Mouse (Mus musculus) lung, postnatal 0 days (tissue): ENCODE results near the gene H2afy. TPM values are rescaled to one million over a fixed set of nuclear protein-coding genes. Genes with fewer than 3 reads are reported as not detected.

Experiments used
- ATAC-seq: fragments of 200-750 bp; cut with Nextera tagmentation; 2 replicates; pipeline ENCODE4 v1.8.0; 2017; ENCODE audit warnings: moderate library complexity
- DNase-seq: peaks from one replicate; pipeline ENCODE4 v3.0.0-alpha.2; 2016; ENCODE audit warnings: low spot score
- H3K27ac ChIP-seq: fragments of 300-500 bp; sonication (generic); 2 replicates; pipeline ENCODE4 v1.5.1; 2014; ENCODE audit warnings: antibody characterized with exemption, mild to moderate bottlenecking, low read length, mixed read lengths
- H3K27me3 ChIP-seq: fragments of 300-500 bp; sonication (generic); replicated peaks from 2 replicates; pipeline ENCODE4 v1.6.1; 2014; ENCODE audit warnings: low read length, mixed read lengths; ENCODE audit not compliant: insufficient read depth
- H3K36me3 ChIP-seq: fragments of 300-500 bp; sonication (generic); 2 replicates; pipeline ENCODE4 v1.6.1; 2014; ENCODE audit warnings: low read length, mixed read lengths; ENCODE audit not compliant: insufficient read depth
- H3K4me1 ChIP-seq: fragments of 300-500 bp; sonication (generic); 2 replicates; pipeline ENCODE4 v1.6.1; 2014; ENCODE audit warnings: antibody characterized with exemption, low read depth, low read length, mixed read lengths; ENCODE audit not compliant: insufficient read depth
- H3K4me2 ChIP-seq: fragments of 300-500 bp; sonication (generic); replicated peaks from 2 replicates; pipeline ENCODE4 v1.6.1; 2014; ENCODE audit warnings: low read depth, mild to moderate bottlenecking, low read length, moderate library complexity, mixed read lengths
- H3K4me3 ChIP-seq: fragments of 300-500 bp; sonication (generic); 2 replicates; pipeline ENCODE4 v1.5.1; 2014; ENCODE audit warnings: low read depth, low read length
- H3K9ac ChIP-seq: fragments of 300-500 bp; sonication (generic); replicated peaks from 2 replicates; pipeline ENCODE4 v1.6.1; 2014; ENCODE audit warnings: low read depth, mild to moderate bottlenecking
- H3K9me3 ChIP-seq: fragments of 300-500 bp; sonication (generic); 2 replicates; pipeline ENCODE4 v1.6.1; 2016; ENCODE audit warnings: low read length, mixed read lengths
- CTCF ChIP-seq: IDR thresholded peaks from 2 replicates; pipeline ENCODE4 v1.5.1; 2016; ENCODE audit warnings: antibody characterized with exemption, mild to moderate bottlenecking
- EP300 ChIP-seq: IDR thresholded peaks from 2 replicates; pipeline ENCODE4 v1.6.1; 2016; ENCODE audit warnings: antibody characterized with exemption, mild to moderate bottlenecking, control low read depth
- WGBS: fragments of 180-500 bp; shearing (Covaris S2); extraction: QIAGEN DNeasy Blood & Tissue Kit; methylation state at CpG from one replicate; pipeline ENCODE4 v1.1.7; 2014; 5-methylcytosine and 5-hydroxymethylcytosine counted together
- polyA plus RNA-seq: library from polyadenylated mRNA; unstranded; fragments of >200 nt; fragmentation: Nextera tagmentation; extraction: Ambion mirVana; gene quantifications from 2 replicates; pipeline ENCODE4 v1.2.1, GENCODE M21; 2015

H2afy gene
- polyA plus RNA-seq, 1 experiment from 2014 or later: 126 TPM

GRCm38 (mm10) chr13:56163751-56164150 lies 27.6 kb upstream of the H2afy start:
- ATAC-seq (peak; percentile 74), DNase-seq (peak; percentile 72)
- H3K27me3 ChIP-seq: no peaks in the 10 kb centered on the region
- no peaks in the 10 kb centered on the region for H3K9me3 ChIP-seq
- no peak overlapping the region for H3K4me3 ChIP-seq
- TF ChIP-seq CTCF (no peak), EP300 (peak; percentile 11; the same call in 1 of the 2 replicates)
- H3K4me1 ChIP-seq: no peaks in the 10 kb centered on the region; the same call in 1 of the 2 replicates
- H3K9ac ChIP-seq: no peak overlapping the region
- H3K36me3 ChIP-seq: no peaks in the 10 kb centered on the region
- 28% methylated on average over 6 of the region's 6 CpGs for WGBS
- H3K27ac ChIP-seq: no peak overlapping the region
- no peak overlapping the region for H3K4me2 ChIP-seq

- no peaks in the 10 kb centered on the region for H3K36me3 ChIP-seq
- no peak overlapping the region for H3K4me2 ChIP-seq
- H3K27ac ChIP-seq: no peak overlapping the region
- H3K4me3 ChIP-seq: no peak overlapping the region
- 62% methylated on average over 6 of the region's 6 CpGs for WGBS
- TF ChIP-seq CTCF (no peak), EP300 (no peak)
- H3K9me3 ChIP-seq: no peaks in the 10 kb centered on the region
- H3K27me3 ChIP-seq: no peaks in the 10 kb centered on the region
- H3K9ac ChIP-seq: no peak overlapping the region
- no peak for ATAC-seq
- DNase-seq: no peak
- no peaks in the 10 kb centered on the region; the same call in 1 of the 2 replicates for H3K4me1 ChIP-seq
Measured at GRCm38 (mm10) chr13:56162859-56163258, 26.7 kb upstream of the H2afy start.

DNA sequence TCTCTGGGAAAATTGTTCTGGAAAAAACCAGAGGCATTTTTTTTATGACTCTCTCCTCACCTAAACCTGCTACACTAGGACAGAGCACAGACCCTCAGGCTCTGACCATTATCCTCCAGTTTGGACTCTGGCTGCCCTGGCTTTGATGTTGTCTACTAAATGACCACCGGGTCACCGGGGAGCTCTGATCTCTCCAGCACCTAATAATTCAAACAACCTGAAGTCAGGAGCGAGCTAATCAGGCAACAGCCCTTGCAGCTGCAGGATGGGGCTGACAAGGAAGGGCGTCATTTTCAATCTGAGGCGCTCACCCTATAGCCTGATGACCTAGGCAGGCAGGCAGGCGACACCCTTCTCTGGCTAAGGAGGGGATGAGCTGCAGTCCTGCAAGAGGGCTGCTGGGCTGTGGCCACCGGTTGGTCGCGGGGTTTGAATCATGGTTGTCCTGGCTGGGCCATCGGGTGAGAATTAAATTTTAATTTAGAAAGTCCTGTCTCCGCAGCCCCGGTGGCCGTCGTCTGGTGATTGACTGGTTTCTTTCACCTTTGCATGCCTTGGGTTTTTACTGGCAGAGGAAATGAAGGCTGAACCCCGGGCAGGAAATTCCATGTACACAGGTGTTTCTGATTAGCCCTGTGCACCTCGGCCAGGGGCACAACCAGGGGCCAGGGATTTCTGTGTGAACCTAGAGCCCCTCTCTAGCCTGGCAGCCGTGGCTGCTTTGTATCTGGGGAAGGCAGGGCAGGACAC lies 23.6 kb upstream of the H2afy start:
- no peaks in the 10 kb centered on the region; the same call in 1 of the 2 replicates for H3K4me1 ChIP-seq
- ATAC-seq: no peak
- no peaks in the 10 kb centered on the region for H3K9me3 ChIP-seq
- no peak for TF ChIP-seq CTCF
- TF ChIP-seq EP300: no peak
- H3K9ac ChIP-seq: no peak overlapping the region
- WGBS: 17% methylated on average over 17 of the region's 17 CpGs
- no peak overlapping the region for H3K27ac ChIP-seq
- no peaks in the 10 kb centered on the region for H3K27me3 ChIP-seq
- DNase-seq: no peak
- no peak overlapping the region for H3K4me2 ChIP-seq
- H3K4me3 ChIP-seq: no peak overlapping the region
- no peaks in the 10 kb centered on the region for H3K36me3 ChIP-seq

- Histone ChIP-seq H3K4me2 (no peak overlapping the region), H3K27me3 (no peaks in the 10 kb centered on the region), H3K36me3 (no peaks in the 10 kb centered on the region), H3K4me3 (no peak overlapping the region), H3K9me3 (no peaks in the 10 kb centered on the region), H3K4me1 (no peaks in the 10 kb centered on the region; the same call in 1 of the 2 replicates), H3K9ac (no peak overlapping the region), H3K27ac (no peak overlapping the region)
- peak; percentile 46 for ATAC-seq
- TF ChIP-seq CTCF: no peak
- no peak for TF ChIP-seq EP300
- WGBS: 27% methylated on average over 14 of the region's 14 CpGs
- peak; percentile 39 for DNase-seq
Measured at GRCm38 (mm10) chr13:56159016-56159601, 22.9 kb upstream of the H2afy start.

- 54% methylated on average over 7 of the region's 7 CpGs for WGBS
- no peak overlapping the region for H3K4me2 ChIP-seq
- H3K27me3 ChIP-seq: no peaks in the 10 kb centered on the region
- H3K9ac ChIP-seq: no peak overlapping the region
- H3K4me3 ChIP-seq: no peak overlapping the region
- DNase-seq (no peak), ATAC-seq (no peak)
- H3K9me3 ChIP-seq: no peaks in the 10 kb centered on the region
- TF ChIP-seq EP300 (no peak), CTCF (no peak)
- no peaks in the 10 kb centered on the region; the same call in 1 of the 2 replicates for H3K4me1 ChIP-seq
- no peak overlapping the region for H3K27ac ChIP-seq
- no peaks in the 10 kb centered on the region for H3K36me3 ChIP-seq
Measured at GRCm38 (mm10) chr13:56155671-56156070, 19.5 kb upstream of the H2afy start.

- H3K36me3 ChIP-seq: no peaks in the 10 kb centered on the region
- no peaks in the 10 kb centered on the region for H3K9me3 ChIP-seq
- DNase-seq: no peak
- no peak overlapping the region for H3K4me2 ChIP-seq
- WGBS: 48% methylated on average over 5 of the region's 5 CpGs
- H3K27ac ChIP-seq: no peak overlapping the region
- ATAC-seq: no peak
- no peak overlapping the region for H3K9ac ChIP-seq
- H3K4me3 ChIP-seq: no peak overlapping the region
- TF ChIP-seq EP300 (no peak), CTCF (no peak)
- H3K4me1 ChIP-seq: no peaks in the 10 kb centered on the region; the same call in 1 of the 2 replicates
- H3K27me3 ChIP-seq: no peaks in the 10 kb centered on the region
Measured at GRCm38 (mm10) chr13:56155048-56155447, 18.9 kb upstream of the H2afy start.
